Mouse (Mus musculus): ENCODE data around the gene Kif14. TPM values are rescaled to one million over a fixed set of nuclear protein-coding genes. Genes with fewer than 3 reads are reported as not detected.

Kif14 gene
- total and polyA plus RNA-seq, 3 experiments: 6.5 to 15.8 TPM; not detected in 1

DNA sequence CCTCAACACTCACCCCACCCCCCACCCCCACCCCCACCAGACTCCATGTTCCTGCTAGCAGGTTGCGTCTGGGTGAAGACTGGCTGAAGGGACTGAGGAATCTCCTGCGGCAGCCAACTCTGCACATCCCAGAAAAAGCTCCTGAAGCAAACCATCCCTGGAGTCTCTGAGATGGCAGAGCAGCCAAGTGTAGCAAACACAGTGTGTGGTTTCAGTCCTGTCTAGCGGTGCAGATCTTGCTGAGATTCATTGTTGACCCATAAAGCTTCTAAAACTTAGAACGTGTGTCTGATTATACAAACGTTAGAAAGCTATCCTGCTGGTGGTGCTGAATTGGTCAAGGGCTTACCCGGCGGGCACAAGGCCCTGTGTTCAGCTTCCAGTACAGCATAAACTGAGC lies 77.8 kb downstream of the Kif14 start:
- DNase-seq (ENCODE audit: low read depth, low spot score): no peak
- H3K27me3 ChIP-seq (ENCODE audit: control insufficient read depth in 1 of 2, insufficient read depth in 2 of 2, low read length in 2 of 2): no peaks in the 10 kb centered on the region
- no peaks in the 10 kb centered on the region for H3K9me3 ChIP-seq (replicated peaks; ENCODE audit: insufficient read depth, low read length)
- H3K27ac ChIP-seq (ENCODE audit: control insufficient read depth, low read depth, low read length): no peak overlapping the region
- H3K9ac ChIP-seq (ENCODE audit: control insufficient read depth, low read depth, low read length, poor library complexity, severe bottlenecking): no peak overlapping the region
- no peaks in the 10 kb centered on the region for H3K4me1 ChIP-seq (ENCODE audit: control insufficient read depth in 1 of 2, insufficient read depth in 2 of 2, low read length in 2 of 2)
- H3K36me3 ChIP-seq (ENCODE audit: control insufficient read depth in 1 of 2, insufficient read depth in 2 of 2, low read length in 2 of 2): no peaks in the 10 kb centered on the region
- TF ChIP-seq ELF1 (IDR thresholded peaks at IDR 0.05; ENCODE audit: low read depth, low read length): no peak
- TF ChIP-seq HCFC1 (IDR thresholded peaks at IDR 0.05; ENCODE audit: low read depth, low read length): no peak
- TF ChIP-seq ZKSCAN1 (IDR thresholded peaks at IDR 0.05; ENCODE audit: low read depth, low read length): no peak
- TF ChIP-seq POLR2AphosphoS5 (IDR thresholded peaks at IDR 0.05; ENCODE audit: borderline replicate concordance, low read depth, low read length): no peak
- TF ChIP-seq ZNF384 (IDR thresholded peaks at IDR 0.05; ENCODE audit: low read depth, low read length): no peak
- no peak overlapping the region for H3K4me3 ChIP-seq (ENCODE audit: control insufficient read depth in 1 of 2, insufficient read depth in 1 of 2, low read depth in 2 of 2, low read length in 2 of 2)
- no peaks in the 10 kb centered on the region for H3K79me2 ChIP-seq (ENCODE audit: control insufficient read depth, insufficient read depth, low read length, poor library complexity)

DNA sequence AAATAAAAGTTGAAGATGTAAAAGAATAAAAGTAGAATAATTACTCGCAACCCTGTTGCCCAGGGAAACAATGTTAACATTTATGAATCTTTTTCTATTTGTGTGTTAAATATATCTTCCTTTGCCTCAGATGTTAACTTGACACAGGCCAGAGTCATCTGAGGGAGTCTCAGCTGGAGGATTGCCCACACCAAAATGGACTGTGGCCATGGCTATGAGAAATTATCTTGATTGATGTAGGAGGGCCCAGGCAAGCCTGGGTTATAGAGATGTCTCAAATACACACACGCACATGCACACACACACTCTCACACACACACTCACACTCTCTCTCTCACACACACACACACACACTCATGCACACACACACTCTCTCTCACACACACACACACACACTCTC lies 80.9 kb downstream of the Kif14 start:
- no peak for TF ChIP-seq MAZ (IDR thresholded peaks at IDR 0.05; ENCODE audit: low read depth, low read length)
- no peak for TF ChIP-seq RAD21 (IDR thresholded peaks at IDR 0.05; ENCODE audit: low read depth, low read length)
- TF ChIP-seq UBTF (IDR thresholded peaks at IDR 0.05; ENCODE audit: borderline replicate concordance, insufficient read depth, low read depth, low read length): no peak
- TF ChIP-seq KAT2A (conservative IDR thresholded peaks at IDR 0.05; ENCODE audit: low read depth, low read length): no peak
- no peak for TF ChIP-seq ETS1 (IDR thresholded peaks at IDR 0.05; ENCODE audit: low read depth, low read length)
- no peak overlapping the region for H3K4me3 ChIP-seq (ENCODE audit: control insufficient read depth in 1 of 2, insufficient read depth in 1 of 2, low read depth in 2 of 2, low read length in 2 of 2)
- no peaks in the 10 kb centered on the region for H3K4me1 ChIP-seq (ENCODE audit: control insufficient read depth in 1 of 2, insufficient read depth in 2 of 2, low read length in 2 of 2)
- no peak overlapping the region for H3K27ac ChIP-seq (ENCODE audit: control insufficient read depth, low read depth, low read length)
- no peaks in the 10 kb centered on the region for H3K36me3 ChIP-seq (ENCODE audit: control insufficient read depth in 1 of 2, insufficient read depth in 2 of 2, low read length in 2 of 2)
- DNase-seq (ENCODE audit: low read depth, low spot score): no peak
- no peaks in the 10 kb centered on the region for H3K79me2 ChIP-seq (ENCODE audit: control insufficient read depth, insufficient read depth, low read length, poor library complexity)
- no peaks in the 10 kb centered on the region for H3K9me3 ChIP-seq (replicated peaks; ENCODE audit: insufficient read depth, low read length)
- no peak overlapping the region for H3K9ac ChIP-seq (ENCODE audit: control insufficient read depth, low read depth, low read length, poor library complexity, severe bottlenecking)
- no peaks in the 10 kb centered on the region for H3K27me3 ChIP-seq (ENCODE audit: control insufficient read depth in 1 of 2, insufficient read depth in 2 of 2, low read length in 2 of 2)

DNA sequence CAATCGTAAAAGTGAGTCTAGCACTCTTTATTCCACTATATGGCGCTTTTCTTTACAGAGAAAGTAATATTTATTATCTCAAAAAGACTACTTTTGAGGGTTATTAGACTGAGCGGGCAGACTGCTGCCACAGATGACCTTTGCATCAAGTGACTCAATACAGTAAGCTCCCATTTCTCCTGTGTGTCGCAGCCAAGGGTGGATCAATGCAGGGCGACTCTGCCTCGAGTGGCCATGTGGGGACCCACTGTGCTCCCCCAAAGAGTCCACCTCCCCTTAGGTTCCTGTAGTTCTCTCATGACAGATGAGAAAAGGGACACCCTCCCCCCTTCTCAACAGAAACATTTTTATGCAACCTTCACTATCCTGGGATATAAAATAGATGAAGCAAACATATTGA lies 84.1 kb downstream of the Kif14 start:
- H3K4me3 ChIP-seq (ENCODE audit: control insufficient read depth in 1 of 2, insufficient read depth in 1 of 2, low read depth in 2 of 2, low read length in 2 of 2): no peak overlapping the region

More for the DNA sequence above, 84.1 kb downstream of the Kif14 start:
- Histone ChIP-seq H3K9ac (ENCODE audit: control insufficient read depth, low read depth, low read length, poor library complexity, severe bottlenecking) (no peak overlapping the region), H3K27me3 (ENCODE audit: control insufficient read depth in 1 of 2, insufficient read depth in 2 of 2, low read length in 2 of 2) (no peaks in the 10 kb centered on the region), H3K4me1 (ENCODE audit: control insufficient read depth in 1 of 2, insufficient read depth in 2 of 2, low read length in 2 of 2) (no peaks in the 10 kb centered on the region), H3K27ac (ENCODE audit: control insufficient read depth, low read depth, low read length) (no peak overlapping the region), H3K9me3 (replicated peaks; ENCODE audit: insufficient read depth, low read length) (no peaks in the 10 kb centered on the region), H3K79me2 (ENCODE audit: control insufficient read depth, insufficient read depth, low read length, poor library complexity) (no peaks in the 10 kb centered on the region), H3K36me3 (ENCODE audit: control insufficient read depth in 1 of 2, insufficient read depth in 2 of 2, low read length in 2 of 2) (no peaks in the 10 kb centered on the region)
- TF ChIP-seq NRF1 (IDR thresholded peaks at IDR 0.05; ENCODE audit: insufficient read depth, low read depth, low read length, poor library complexity, severe bottlenecking): no peak
- no peak for TF ChIP-seq KAT2A (conservative IDR thresholded peaks at IDR 0.05; ENCODE audit: low read depth, low read length)
- no peak for TF ChIP-seq RAD21 (IDR thresholded peaks at IDR 0.05; ENCODE audit: low read depth, low read length)
- TF ChIP-seq CTCF (IDR thresholded peaks at IDR 0.05 in 2 of 3, conservative IDR thresholded peaks at IDR 0.05 in 1 of 3; ENCODE audit: control insufficient read depth in 1 of 3, insufficient read depth in 1 of 3, low read depth in 2 of 3, low read length in 3 of 3, poor library complexity in 1 of 3, severe bottlenecking in 1 of 3): no peak
- TF ChIP-seq E2F4 (IDR thresholded peaks at IDR 0.05; ENCODE audit: borderline replicate concordance, low read depth, low read length): no peak
- no peak for TF ChIP-seq MYC (IDR thresholded peaks at IDR 0.05; ENCODE audit: low read depth, low read length)
- no peak for TF ChIP-seq ZMIZ1 (IDR thresholded peaks at IDR 0.05; ENCODE audit: low read depth, low read length)
- no peak for DNase-seq (ENCODE audit: low read depth, low spot score)
